8 mouse cellular contexts compared by ENCODE assay signal in the genomic region with DNA sequence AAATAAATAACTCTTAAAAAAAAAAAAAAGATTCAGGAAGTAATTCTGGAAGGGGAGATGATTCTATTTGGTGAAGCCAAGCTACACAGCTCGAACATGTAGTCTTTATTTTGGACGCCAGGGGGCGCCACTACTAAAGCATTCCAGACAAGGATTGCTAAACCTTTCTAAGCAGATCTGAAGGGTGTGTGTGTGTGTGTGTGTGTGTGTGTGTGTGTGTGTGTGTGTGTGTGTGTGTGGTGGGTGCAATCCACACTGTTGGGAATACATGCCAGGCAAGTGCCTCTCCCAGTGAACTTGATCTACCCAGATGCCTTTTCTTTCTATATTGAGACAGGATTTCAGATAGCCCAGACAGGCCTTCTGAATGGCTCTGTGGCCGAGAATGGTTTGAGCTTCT. TPM values are rescaled to one million over a fixed set of nuclear protein-coding genes. Genes with fewer than 3 reads are reported as not detected.
DNase-seq lines count a peak whose midpoint lies in the region; ATAC-seq and TF ChIP-seq lines count a peak whose summit lies in the region.

No protein-coding gene starts in this region.

- no peaks in the 10 kb centered on the region for H3K36me3 ChIP-seq in C2C12 (ENCODE audit: control insufficient read depth, insufficient read depth)
- H3K36me3 ChIP-seq in embryonic facial prominence, embryonic 11.5 days (replicated peaks; ENCODE audit: control insufficient read depth, insufficient read depth, low read depth, low read length), result no peaks in the 10 kb centered on the region
- no peaks in the 10 kb centered on the region for H3K36me3 ChIP-seq in heart, embryonic 12.5 days
- no peaks in the 10 kb centered on the region for H3K36me3 ChIP-seq in kidney, postnatal 0 days (ENCODE audit: insufficient read depth, low read length)
- H3K36me3 ChIP-seq in liver, embryonic 12.5 days, result no peaks in the 10 kb centered on the region
- no peaks in the 10 kb centered on the region for H3K36me3 ChIP-seq in stomach, postnatal 0 days (ENCODE audit: control insufficient read depth, insufficient read depth, low read length)

- no peak overlapping the region for H3K4me2 ChIP-seq in embryonic facial prominence, embryonic 11.5 days (ENCODE audit: low read depth, low read length)
- H3K4me2 ChIP-seq in heart, embryonic 12.5 days, result no peak overlapping the region
- no peak overlapping the region for H3K4me2 ChIP-seq in kidney, postnatal 0 days (ENCODE audit: low read length)
- no peak overlapping the region for H3K4me2 ChIP-seq in liver, embryonic 12.5 days
- no peak overlapping the region for H3K4me2 ChIP-seq in stomach, postnatal 0 days (replicated peaks; ENCODE audit: low read depth)

- DNase-seq in adrenal gland, postnatal 36 days, result peak; percentile 84
- peak; percentile 87 for DNase-seq in embryonic facial prominence, embryonic 11.5 days (ENCODE audit: low spot score)
- peak; percentile 80 for DNase-seq in kidney, postnatal 0 days (ENCODE audit: low spot score)
- DNase-seq in neural tube, embryonic 10.5 days (ENCODE audit: extremely low spot score, low spot score), result peak; percentile 84
- peak; percentile 89 for DNase-seq in stomach, postnatal 0 days (ENCODE audit: low spot score)

- no peak overlapping the region for H3K27ac ChIP-seq in embryonic facial prominence, embryonic 11.5 days (replicated peaks; ENCODE audit: low read depth, low read length)
- no peak overlapping the region for H3K27ac ChIP-seq in heart, embryonic 12.5 days (ENCODE audit: poor library complexity, severe bottlenecking)
- H3K27ac ChIP-seq in kidney, postnatal 0 days, result no peak overlapping the region
- H3K27ac ChIP-seq in liver, embryonic 12.5 days, result no peak overlapping the region
- no peak overlapping the region for H3K27ac ChIP-seq in stomach, postnatal 0 days (replicated peaks)

- H3ac ChIP-seq in C2C12 (ENCODE audit: control insufficient read depth, insufficient read length, low read depth), result no peak overlapping the region

- H3K79me3 ChIP-seq in C2C12 (ENCODE audit: low read depth), result no peaks in the 10 kb centered on the region

- no peaks in the 10 kb centered on the region for H3K27me3 ChIP-seq in C2C12 (ENCODE audit: control insufficient read depth, insufficient read depth, insufficient read length)
- no peaks in the 10 kb centered on the region for H3K27me3 ChIP-seq in embryonic facial prominence, embryonic 11.5 days (ENCODE audit: control insufficient read depth, insufficient read depth, low read length)
- H3K27me3 ChIP-seq in heart, embryonic 12.5 days (replicated peaks), result no peaks in the 10 kb centered on the region
- H3K27me3 ChIP-seq in kidney, postnatal 0 days (ENCODE audit: insufficient read depth, low read length), result no peaks in the 10 kb centered on the region
- H3K27me3 ChIP-seq in liver, embryonic 12.5 days (replicated peaks), result no peaks in the 10 kb centered on the region
- no peaks in the 10 kb centered on the region for H3K27me3 ChIP-seq in stomach, postnatal 0 days (ENCODE audit: control insufficient read depth, insufficient read depth, low read length)

- TF ChIP-seq CTCF in C2C12 (IDR thresholded peaks at IDR 0.05; ENCODE audit: control insufficient read depth, insufficient read depth, insufficient read length), result peak; percentile 7
- peak; percentile 90 for TF ChIP-seq CTCF in kidney, postnatal 0 days (IDR thresholded peaks at IDR 0.05; ENCODE audit: low read depth)
- peak; percentile 88 for TF ChIP-seq CTCF in stomach, postnatal 0 days (IDR thresholded peaks at IDR 0.05; ENCODE audit: low read depth)

- WGBS in embryonic facial prominence, embryonic 11.5 days, result 22% methylated on average over 4 of the region's 4 CpGs
- 16% methylated on average over 4 of the region's 4 CpGs for WGBS in heart, embryonic 12.5 days
- 19% methylated on average over 4 of the region's 4 CpGs for WGBS in kidney, postnatal 0 days
- WGBS in liver, embryonic 12.5 days (ENCODE audit: insufficient replicate concordance), result 22% methylated on average over 4 of the region's 4 CpGs
- WGBS in stomach, postnatal 0 days, result 16% methylated on average over 4 of the region's 4 CpGs

- peak; percentile 74; the same call in 1 of the 2 replicates for ATAC-seq in embryonic facial prominence, embryonic 11.5 days (replicated peaks; ENCODE audit: insufficient number of reproducible peaks, low FRiP score, low TSS enrichment, low read depth)
- ATAC-seq in heart, embryonic 12.5 days (ENCODE audit: insufficient number of reproducible peaks, low FRiP score), result 0 out of 2 replicates have a peak, but pooled peaks have one; percentile 45
- ATAC-seq in kidney, postnatal 0 days (replicated peaks; ENCODE audit: low FRiP score, low read depth), result peak; percentile 64
- peak; percentile 34 for ATAC-seq in liver, embryonic 12.5 days
- peak; percentile 88 for ATAC-seq in stomach, postnatal 0 days (ENCODE audit: low FRiP score, low TSS enrichment)

- no peak overlapping the region for H3K4me3 ChIP-seq in C2C12 (ENCODE audit: insufficient read depth, poor library complexity, severe bottlenecking)
- no peak overlapping the region for H3K4me3 ChIP-seq in embryonic facial prominence, embryonic 11.5 days (ENCODE audit: low read depth, low read length)
- H3K4me3 ChIP-seq in heart, embryonic 12.5 days, result no peak overlapping the region
- H3K4me3 ChIP-seq in kidney, postnatal 0 days (replicated peaks; ENCODE audit: low read depth, low read length), result no peak overlapping the region
- no peak overlapping the region for H3K4me3 ChIP-seq in liver, embryonic 12.5 days
- no peak overlapping the region for H3K4me3 ChIP-seq in stomach, postnatal 0 days (ENCODE audit: low read depth, low read length)

- no peak overlapping the region for H3K9ac ChIP-seq in embryonic facial prominence, embryonic 11.5 days (replicated peaks; ENCODE audit: low read length)
- no peak overlapping the region for H3K9ac ChIP-seq in heart, embryonic 12.5 days
- no peak overlapping the region for H3K9ac ChIP-seq in kidney, postnatal 0 days (ENCODE audit: low read depth, low read length)
- no peak overlapping the region for H3K9ac ChIP-seq in liver, embryonic 12.5 days
- H3K9ac ChIP-seq in stomach, postnatal 0 days (ENCODE audit: low read length), result no peak overlapping the region

- H3K79me2 ChIP-seq in C2C12 (ENCODE audit: control insufficient read depth, insufficient read depth), result no peaks in the 10 kb centered on the region

- H3K4me1 ChIP-seq in embryonic facial prominence, embryonic 11.5 days (ENCODE audit: control insufficient read depth, insufficient read depth, low read length), result no peaks in the 10 kb centered on the region
- no peaks in the 10 kb centered on the region for H3K4me1 ChIP-seq in heart, embryonic 12.5 days (replicated peaks)
- H3K4me1 ChIP-seq in kidney, postnatal 0 days (replicated peaks; ENCODE audit: insufficient read depth, low read length), result no peaks in the 10 kb centered on the region
- peaks cover 25% of the 10 kb centered on the region for H3K4me1 ChIP-seq in liver, embryonic 12.5 days
- H3K4me1 ChIP-seq in stomach, postnatal 0 days (replicated peaks; ENCODE audit: control insufficient read depth, insufficient read depth), result no peaks in the 10 kb centered on the region

- no peak for TF ChIP-seq EP300 in stomach, postnatal 0 days (optimal IDR thresholded peaks at IDR 0.05)

- no peaks in the 10 kb centered on the region for H3K9me3 ChIP-seq in embryonic facial prominence, embryonic 11.5 days (replicated peaks; ENCODE audit: control insufficient read depth, low read length)
- no peaks in the 10 kb centered on the region for H3K9me3 ChIP-seq in heart, embryonic 12.5 days (replicated peaks)
- no peaks in the 10 kb centered on the region for H3K9me3 ChIP-seq in kidney, postnatal 0 days (replicated peaks; ENCODE audit: low read length)
- H3K9me3 ChIP-seq in liver, embryonic 12.5 days (replicated peaks), result no peaks in the 10 kb centered on the region
- H3K9me3 ChIP-seq in stomach, postnatal 0 days (ENCODE audit: control insufficient read depth, low read length), result no peaks in the 10 kb centered on the region

RNA-seq across cellular contexts. Expression of a gene that starts 2.3 kb away (rescaled TPM):
- polyA plus RNA-seq in C2C12 (2012; fragmentation: generic; extraction: Trizol), result 95.1 TPM
- 10 to 100 TPM; 53.8 to 55.6 TPM for total RNA-seq in adrenal gland, postnatal 36 days (2021)
- 48.6 and 51.0 TPM in 2 replicates for polyA plus RNA-seq in embryonic facial prominence, embryonic 11.5 days (2014; fragmentation: Nextera tagmentation; extraction: Ambion mirVana)
- 41.9 and 42.7 TPM in 2 replicates for polyA plus RNA-seq in heart, embryonic 12.5 days (2016; fragmentation: Nextera tagmentation; extraction: Ambion mirVana)
- polyA plus RNA-seq in kidney, postnatal 0 days (2015; fragmentation: Nextera tagmentation; extraction: Ambion mirVana), result 50.6 and 52.1 TPM in 2 replicates
- 61.3 and 63.3 TPM in 2 replicates for polyA plus RNA-seq in liver, embryonic 12.5 days (2016; fragmentation: Nextera tagmentation; extraction: Ambion mirVana)
- 52.1 and 53.1 TPM in 2 replicates for polyA plus RNA-seq in stomach, postnatal 0 days (2015; fragmentation: Nextera tagmentation; extraction: Ambion mirVana)

RNA-seq across cellular contexts. Expression of a gene that starts 9.4 kb away (rescaled TPM):
- polyA plus RNA-seq in C2C12 (2012; fragmentation: generic; extraction: Trizol), result 8.6 TPM
- total RNA-seq in adrenal gland, postnatal 36 days (2021), result 10 to 100 TPM; 63.5 to 73.1 TPM
- polyA plus RNA-seq in embryonic facial prominence, embryonic 11.5 days (2014; fragmentation: Nextera tagmentation; extraction: Ambion mirVana), result 10.6 and 11.1 TPM in 2 replicates
- 16.8 and 19.1 TPM in 2 replicates for polyA plus RNA-seq in heart, embryonic 12.5 days (2016; fragmentation: Nextera tagmentation; extraction: Ambion mirVana)
- polyA plus RNA-seq in kidney, postnatal 0 days (2015; fragmentation: Nextera tagmentation; extraction: Ambion mirVana), result 9.7 and 10.3 TPM in 2 replicates
- 19.5 and 19.9 TPM in 2 replicates for polyA plus RNA-seq in liver, embryonic 12.5 days (2016; fragmentation: Nextera tagmentation; extraction: Ambion mirVana)
- 26.4 and 29.5 TPM in 2 replicates for polyA plus RNA-seq in stomach, postnatal 0 days (2015; fragmentation: Nextera tagmentation; extraction: Ambion mirVana)

RNA-seq across cellular contexts. Expression of a gene that starts 48.2 kb away (rescaled TPM):
- polyA plus RNA-seq in C2C12 (2012; fragmentation: generic; extraction: Trizol), result 22.6 TPM
- 100 to 1,000 TPM in 1 of 2 experiments, 10 to 100 TPM in 1; 64.1 to 103 TPM for total RNA-seq in adrenal gland, postnatal 36 days (2021)
- 70.1 and 73.5 TPM in 2 replicates for polyA plus RNA-seq in embryonic facial prominence, embryonic 11.5 days (2014; fragmentation: Nextera tagmentation; extraction: Ambion mirVana)
- 50.7 and 55.6 TPM in 2 replicates for polyA plus RNA-seq in heart, embryonic 12.5 days (2016; fragmentation: Nextera tagmentation; extraction: Ambion mirVana)
- polyA plus RNA-seq in kidney, postnatal 0 days (2015; fragmentation: Nextera tagmentation; extraction: Ambion mirVana), result 65.8 and 66.8 TPM in 2 replicates
- polyA plus RNA-seq in liver, embryonic 12.5 days (2016; fragmentation: Nextera tagmentation; extraction: Ambion mirVana), result 28.5 and 28.6 TPM in 2 replicates
- polyA plus RNA-seq in stomach, postnatal 0 days (2015; fragmentation: Nextera tagmentation; extraction: Ambion mirVana), result 88.2 and 89.6 TPM in 2 replicates

RNA-seq across cellular contexts. Expression of a gene that starts 48.2 kb away (rescaled TPM):
- polyA plus RNA-seq in C2C12 (2012; fragmentation: generic; extraction: Trizol), result 23.0 TPM
- 10 to 100 TPM; 61.1 to 78.2 TPM for total RNA-seq in adrenal gland, postnatal 36 days (2021)
- 47.9 and 49.0 TPM in 2 replicates for polyA plus RNA-seq in embryonic facial prominence, embryonic 11.5 days (2014; fragmentation: Nextera tagmentation; extraction: Ambion mirVana)
- polyA plus RNA-seq in heart, embryonic 12.5 days (2016; fragmentation: Nextera tagmentation; extraction: Ambion mirVana), result 35.8 and 38.1 TPM in 2 replicates
- 19.1 and 21.1 TPM in 2 replicates for polyA plus RNA-seq in kidney, postnatal 0 days (2015; fragmentation: Nextera tagmentation; extraction: Ambion mirVana)
- polyA plus RNA-seq in liver, embryonic 12.5 days (2016; fragmentation: Nextera tagmentation; extraction: Ambion mirVana), result 30.4 and 31.0 TPM in 2 replicates
- polyA plus RNA-seq in stomach, postnatal 0 days (2015; fragmentation: Nextera tagmentation; extraction: Ambion mirVana), result 12.1 and 12.3 TPM in 2 replicates

Comparison
In these comparisons a context has a peak if more than half of its experiments do, and no peak if none do; other contexts are left out.
1. CTCF ChIP-seq: peak in every context shown above with its lines; median percentile 90 in kidney, postnatal 0 days; 88 in stomach, postnatal 0 days; 7 in C2C12.
2. ATAC-seq: peak in every context shown above with its lines; median percentile 88 in stomach, postnatal 0 days; 74 in embryonic facial prominence, embryonic 11.5 days; 64 in kidney, postnatal 0 days; 45 in heart, embryonic 12.5 days; 34 in liver, embryonic 12.5 days.